Mouse (Mus musculus): ENCODE measurements around the gene Gemin8.

- TF ChIP-seq CTCF (IDR thresholded peaks at IDR 0.05; ENCODE audit: low read depth) (no peak), EP300 (IDR thresholded peaks at IDR 0.05; ENCODE audit: low read depth) (no peak)
Measured at GRCm38 (mm10) chrX:166229750-166230149, 59.5 kb downstream of the Gemin8 start.
